Mouse (Mus musculus): ENCODE data around the gene Adh1.

Gene Adh1

DNA sequence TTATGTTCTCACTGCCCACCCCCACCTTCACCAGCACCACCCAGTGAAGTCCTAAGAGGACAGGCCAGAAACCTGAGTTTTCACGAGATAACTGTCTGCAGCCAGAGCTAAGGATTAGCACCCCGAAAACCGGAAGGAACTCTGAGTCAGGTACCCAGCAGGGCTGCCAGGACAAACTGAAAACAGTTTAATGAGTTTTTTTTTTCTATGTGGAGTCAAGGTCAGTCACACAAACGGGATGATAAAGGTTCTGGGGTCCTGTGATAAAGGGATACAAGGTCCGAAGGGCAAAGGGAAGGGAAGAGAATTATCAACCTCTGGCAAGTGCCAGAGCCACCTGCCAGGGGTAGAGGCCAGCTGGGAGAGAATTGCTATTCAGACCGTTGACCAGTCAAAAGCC is 19.4 kb upstream of the Adh1 start:
- no peak for DNase-seq (ENCODE audit: low read depth)

DNA sequence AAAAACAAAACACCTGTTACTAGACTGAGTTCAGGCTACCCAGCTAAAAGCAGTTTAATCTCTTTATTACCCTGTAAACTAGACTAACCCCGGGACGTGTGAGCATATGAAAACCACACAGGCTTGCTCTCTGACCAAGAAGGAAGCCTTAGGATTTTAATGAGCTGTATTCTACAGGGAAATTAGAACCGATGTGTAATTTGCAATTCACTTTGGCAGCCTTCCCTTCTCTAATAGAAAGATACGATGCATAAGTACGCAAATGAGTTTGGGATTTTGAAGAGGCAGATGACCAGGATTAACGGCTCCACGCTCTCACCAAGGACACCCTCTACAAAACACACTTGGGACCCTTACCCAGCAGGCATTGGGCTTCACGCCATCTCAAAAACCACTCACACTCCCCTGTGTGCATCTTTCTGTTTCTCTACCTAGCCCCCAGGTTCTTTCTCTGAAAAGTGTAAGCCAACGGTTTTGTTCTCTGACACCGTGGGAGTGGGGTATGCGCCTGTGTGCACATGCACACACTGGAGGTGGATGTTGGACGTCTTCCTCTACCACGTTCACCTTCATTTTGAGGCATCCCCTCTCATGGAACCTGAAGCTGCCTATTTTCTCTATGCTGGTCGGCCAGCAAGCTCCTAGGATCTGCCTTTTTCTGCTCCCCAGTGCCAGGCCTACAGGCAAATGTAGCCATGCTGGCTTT is 18.6 kb upstream of the Adh1 start:
- DNase-seq (ENCODE audit: low read depth), result no peak

DNA sequence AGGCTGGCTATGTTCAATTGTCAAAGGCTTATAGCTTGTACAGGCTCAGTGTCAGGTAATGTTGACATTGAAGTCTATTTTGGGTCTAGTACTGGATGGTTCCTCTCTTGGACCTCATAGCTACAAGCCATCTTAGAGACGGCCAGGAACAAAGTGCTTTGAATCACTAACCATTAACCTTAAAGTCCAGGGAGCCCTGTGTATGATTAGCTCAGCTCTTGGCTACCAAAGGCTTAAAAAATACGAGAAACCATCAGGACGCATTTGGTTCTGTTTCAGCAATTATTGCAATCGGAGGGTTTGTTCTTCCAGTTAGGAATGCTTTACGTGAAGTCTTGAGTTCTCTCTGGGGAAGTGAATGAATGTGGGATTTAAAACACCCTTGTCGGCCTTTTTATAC is 17.9 kb upstream of the Adh1 start:
- DNase-seq (ENCODE audit: low read depth), result no peak

DNA sequence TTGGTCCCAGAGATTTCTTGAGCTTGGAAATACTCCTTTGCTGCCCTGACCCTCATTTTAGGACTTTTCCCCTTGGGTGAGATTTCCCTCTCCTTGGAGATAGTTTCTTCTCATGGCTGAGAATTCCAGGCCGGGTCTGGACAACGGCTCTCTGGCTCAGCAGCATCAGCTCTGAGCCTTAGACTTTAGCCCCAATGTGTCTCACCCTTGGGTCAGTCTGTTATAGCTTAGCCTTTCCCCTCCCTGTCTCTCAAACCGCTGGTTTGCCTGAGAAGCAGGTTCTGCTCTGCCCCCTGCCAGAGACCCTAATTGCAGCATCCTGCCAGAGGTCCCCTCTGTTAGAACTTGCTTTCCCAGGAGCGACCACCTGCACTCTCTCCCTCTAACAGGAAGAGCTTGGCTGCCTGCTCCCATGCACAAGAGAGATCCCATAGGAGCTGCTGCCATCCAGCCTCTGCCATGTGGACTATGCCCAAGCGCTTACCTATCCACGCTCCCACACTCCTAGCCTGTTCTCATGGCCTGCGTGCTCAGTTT is 16.4 kb upstream of the Adh1 start:
- no peak for DNase-seq (ENCODE audit: low read depth)

DNA sequence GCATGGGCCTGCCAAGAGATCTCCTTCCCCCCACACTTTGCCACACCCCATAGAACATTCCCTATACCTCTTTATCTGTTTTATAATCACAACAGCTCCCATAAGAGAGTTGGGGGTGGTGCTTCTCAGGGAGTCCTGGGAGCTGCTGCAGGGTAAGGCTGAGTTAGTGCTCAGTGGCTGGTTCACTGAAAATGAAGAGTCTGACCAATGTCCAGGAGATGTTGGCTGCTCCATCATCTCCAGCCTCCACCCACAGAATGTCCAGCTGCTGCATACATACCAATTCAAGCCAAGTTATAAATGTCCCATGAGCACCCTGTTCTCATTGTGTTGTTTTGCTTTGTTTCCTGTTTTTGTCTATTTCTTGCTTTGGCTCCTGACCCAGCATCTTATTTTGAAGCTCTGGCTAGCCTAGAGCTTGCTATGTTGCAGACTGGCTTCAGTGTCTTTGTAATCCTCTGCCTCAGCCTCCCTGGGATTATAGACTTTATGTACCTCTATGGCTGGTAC is 14.2 kb upstream of the Adh1 start:
- no peak for DNase-seq (ENCODE audit: low read depth)

DNA sequence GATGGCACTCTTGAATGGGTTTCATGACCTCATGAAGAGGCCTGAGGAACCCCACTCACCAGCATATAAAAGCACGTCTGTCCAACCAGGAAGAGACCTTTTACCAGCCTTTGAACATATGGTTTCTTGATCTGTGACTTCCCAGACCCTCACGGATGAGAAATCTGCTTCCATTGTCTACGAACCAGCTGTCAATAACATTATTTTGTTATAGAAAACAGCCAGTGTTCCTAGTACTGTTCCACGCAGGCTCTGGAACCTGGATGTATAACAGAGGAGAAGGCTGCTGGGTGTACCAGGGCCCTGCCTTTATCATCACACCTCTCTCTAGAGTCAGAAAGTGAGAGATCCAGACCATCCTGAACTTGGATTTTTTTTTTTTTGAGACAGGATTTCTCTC is 13.6 kb upstream of the Adh1 start:
- DNase-seq (ENCODE audit: low read depth), result no peak

DNA sequence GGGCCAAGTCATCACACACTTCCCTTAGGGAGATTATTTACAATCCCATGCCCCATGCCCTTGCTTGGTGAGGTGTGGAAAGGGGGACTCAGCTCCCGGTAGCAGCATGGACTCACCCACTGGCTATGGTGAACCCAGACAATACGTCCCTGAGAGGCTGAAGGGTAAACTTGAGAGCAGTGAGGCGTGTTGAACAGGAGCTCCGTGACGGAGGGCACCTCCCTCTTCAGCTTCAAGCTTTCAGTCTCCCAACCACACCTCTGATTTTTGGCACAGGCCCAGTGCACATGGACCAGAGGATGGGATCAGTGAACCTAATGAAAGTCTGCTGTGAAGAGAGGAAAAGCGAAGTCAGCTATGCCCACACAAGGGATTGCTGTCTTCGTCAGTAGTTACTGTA is 12.8 kb upstream of the Adh1 start:
- DNase-seq (ENCODE audit: low read depth), result no peak

DNA sequence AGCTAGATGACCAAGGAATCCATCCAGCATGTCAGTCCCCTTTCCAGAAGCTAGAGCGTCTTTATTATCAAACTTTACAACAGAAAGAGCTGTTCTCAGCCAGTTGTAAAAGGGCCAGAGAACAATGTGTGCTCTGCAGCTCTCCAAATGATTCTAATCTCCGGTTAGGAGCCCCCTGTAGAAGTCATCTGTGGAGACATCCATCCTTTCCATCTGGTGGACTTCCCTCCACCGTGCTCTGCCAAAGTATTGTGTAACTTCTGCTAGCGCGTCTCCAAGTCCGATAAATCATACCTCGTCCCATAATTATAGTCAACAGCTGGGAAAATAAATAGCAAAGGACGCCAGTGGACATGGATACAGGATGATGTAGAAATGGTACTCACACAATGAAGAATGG is 12.0 kb upstream of the Adh1 start:
- DNase-seq (ENCODE audit: low read depth), result no peak

DNA sequence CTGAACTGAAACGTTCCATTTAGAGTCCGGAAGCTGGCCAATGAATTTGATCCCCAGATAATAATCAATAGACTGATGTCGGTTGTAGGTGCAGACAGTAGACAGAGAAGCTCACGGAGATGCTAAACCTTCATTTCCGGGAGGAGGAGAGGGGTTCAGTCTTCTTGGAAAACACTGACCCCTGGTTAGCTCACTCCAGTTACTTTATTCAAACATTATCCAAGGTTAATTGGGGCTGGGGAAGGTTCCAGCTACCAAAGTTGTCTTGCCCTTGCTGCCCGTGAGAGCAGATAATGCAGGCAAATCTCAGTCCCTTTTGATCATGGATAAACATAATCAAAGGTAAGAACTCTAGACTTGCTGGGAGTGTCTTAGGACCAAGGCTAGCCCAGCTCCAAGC is 9.6 kb upstream of the Adh1 start:
- no peak for DNase-seq (ENCODE audit: low read depth)

DNA sequence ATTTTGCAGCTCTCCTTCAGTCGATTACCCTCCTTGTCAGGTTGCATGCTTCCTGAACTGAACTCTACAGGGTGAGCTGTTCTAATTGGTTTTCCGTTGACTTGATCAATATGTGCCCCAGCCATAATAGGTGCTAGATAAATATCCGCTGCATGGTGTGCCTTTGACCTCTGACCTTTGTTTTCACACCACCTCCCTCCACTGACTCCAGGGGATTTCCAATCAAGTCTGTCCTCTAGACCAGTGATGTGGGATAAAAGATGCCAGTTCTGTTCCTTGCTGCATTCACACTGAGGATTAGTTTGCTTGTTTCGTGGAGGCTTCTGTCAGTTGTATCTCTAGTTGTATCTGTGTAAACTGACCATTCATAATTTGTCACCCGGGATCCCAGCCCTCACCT is 6.6 kb upstream of the Adh1 start:
- no peak for DNase-seq (ENCODE audit: low read depth)

DNA sequence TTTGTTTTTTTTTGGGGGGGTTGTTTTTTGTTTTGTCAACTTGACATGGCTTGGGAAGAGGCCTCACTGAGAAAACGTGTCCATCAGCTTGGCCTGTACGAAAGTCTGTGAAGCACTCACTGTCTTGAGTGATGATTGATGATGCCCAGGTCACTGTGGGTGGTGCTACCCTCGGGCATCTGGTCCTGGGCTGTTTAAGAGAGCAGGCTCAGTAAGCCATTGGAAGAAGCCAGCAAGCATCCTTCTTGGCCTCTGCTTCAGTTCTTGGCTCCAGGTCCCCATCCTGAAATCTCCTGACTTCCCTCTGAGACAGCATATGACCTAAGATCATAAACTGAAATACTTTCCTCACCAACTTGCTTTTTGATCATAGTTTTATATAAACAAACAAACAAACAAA is 5.4 kb upstream of the Adh1 start:
- no peak for DNase-seq (ENCODE audit: low read depth)

DNA sequence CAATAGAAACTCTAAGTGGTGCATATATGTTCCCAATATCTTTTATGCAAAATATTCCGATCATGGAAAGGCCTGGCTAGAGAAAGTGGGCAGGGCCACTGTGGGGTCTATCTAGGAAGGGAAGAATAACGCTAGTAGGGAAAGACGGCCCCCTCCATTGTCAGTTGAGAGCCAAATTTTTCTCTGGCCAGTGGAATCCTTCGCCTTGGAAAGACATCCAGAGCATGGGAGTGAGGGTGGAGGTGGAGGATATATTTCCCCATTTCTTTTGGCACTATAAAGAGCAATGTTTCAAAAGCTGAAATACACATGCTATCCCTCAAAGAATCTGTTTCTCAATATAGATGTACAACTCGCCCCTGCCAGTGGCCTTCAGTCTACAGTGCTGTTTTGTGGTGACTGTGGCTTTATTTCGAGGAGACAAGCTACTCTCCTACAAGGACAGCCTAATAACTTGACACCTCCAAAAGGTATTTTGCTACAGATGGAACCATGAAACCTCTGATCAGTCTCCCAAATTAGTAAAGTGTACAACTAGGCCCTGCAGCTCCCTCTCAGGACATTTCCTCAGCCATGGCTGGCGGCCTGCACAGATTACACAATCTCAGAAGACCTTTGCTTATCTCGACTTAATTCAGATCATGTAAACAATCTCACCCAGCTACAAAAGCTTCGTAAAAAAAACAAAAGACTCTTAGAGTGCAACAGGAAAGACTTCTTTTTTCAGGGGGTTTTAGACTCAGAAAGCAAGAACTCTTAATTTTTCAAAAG is 4.8 kb upstream of the Adh1 start:
- no peak for DNase-seq (ENCODE audit: low read depth)

DNA sequence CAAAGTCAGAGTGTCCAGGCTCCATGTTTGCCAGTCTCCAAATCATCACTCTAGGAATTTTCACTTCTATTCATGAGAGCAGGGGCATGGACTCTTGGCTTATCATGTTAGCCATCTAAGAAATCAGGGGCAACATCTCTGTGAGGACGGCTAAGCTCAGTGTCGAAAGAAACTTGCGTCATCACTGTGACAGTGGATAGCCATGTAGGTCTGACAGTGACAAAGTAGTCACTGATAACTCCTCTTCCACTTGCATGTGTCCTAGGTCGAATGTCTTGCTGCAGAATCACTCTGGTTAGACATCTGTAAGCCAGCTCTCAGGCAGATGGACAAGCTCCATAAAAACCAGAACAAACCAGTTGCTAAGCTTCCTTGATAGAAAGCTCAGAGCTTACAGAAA is 1.8 kb downstream of the Adh1 start:
- no peak for DNase-seq (ENCODE audit: low read depth)

DNA sequence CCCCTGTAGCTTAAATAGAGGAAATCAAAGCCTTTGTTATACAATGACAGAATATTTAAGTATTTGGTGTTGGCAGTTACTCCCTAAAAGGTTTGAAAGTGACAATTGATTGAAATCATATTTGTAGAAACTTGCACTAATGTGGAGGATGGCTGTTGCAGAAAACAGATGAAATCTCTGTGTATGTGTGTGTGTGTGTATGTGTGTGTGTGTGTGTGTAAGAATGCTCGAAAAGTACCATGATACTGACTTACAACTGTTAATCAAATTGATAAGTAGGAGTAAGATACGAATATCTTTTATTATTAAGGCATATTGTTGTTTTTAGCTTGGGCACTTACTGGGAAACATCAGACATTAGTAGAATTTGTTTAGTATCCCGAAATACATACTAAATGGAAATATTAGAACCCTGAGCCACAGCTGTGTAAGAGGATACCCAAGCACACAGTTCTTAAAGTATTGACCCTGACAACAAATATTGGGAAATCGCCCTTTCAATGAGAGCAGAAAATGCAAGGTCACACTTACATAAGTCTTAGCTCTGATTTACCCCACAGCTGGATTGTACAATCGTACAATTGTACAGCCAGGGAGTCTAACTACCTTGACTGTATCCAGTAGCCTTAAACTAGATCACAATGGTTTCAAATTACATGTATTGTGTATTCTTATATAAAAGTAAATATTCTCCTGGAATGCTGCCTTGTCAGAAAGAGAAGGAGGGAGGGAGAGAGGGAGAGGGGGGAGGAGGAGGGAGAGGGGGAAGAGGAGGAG is 2.6 kb downstream of the Adh1 start:
- DNase-seq (ENCODE audit: low read depth), result no peak

DNA sequence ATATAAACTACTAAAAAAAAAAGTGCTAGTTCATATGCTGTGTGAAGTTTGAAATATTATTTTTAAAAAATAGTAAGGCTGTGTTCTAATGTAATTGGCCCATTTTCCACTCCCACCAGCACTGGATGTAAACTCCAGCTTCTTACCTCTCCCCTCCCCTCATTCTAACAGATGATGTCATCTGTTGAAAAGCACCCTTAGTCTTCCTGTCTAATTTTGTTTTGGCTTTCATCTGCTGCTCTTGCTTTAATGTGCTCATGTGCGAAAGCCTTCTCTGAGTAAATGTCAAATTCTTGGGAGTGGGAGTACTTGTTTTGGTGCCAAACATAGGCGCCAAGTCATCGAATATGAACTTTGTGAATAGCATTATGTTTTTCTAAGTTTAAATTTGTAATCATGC is 3.9 kb downstream of the Adh1 start:
- DNase-seq (ENCODE audit: low read depth), result no peak

DNA sequence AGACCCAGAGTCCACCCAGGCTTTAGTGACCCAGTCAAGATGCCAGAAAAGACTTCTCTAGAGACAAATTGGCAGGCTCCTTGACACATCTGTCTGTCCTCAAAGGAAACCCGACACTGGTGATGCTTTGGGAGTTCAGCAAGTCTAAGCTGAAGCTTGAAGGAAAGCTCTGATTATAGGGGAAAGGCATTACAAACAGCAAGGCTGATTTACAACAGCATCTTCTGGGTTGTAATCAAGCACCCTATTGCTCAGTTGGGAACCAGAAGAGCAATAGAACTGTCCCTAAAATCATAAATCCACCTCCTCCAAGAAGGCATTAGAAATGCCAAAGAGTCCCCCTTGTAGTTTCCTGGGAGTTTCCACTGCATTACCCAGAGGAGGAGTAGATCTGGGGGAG is 9.7 kb downstream of the Adh1 start:
- no peak for DNase-seq (ENCODE audit: low read depth)

DNA sequence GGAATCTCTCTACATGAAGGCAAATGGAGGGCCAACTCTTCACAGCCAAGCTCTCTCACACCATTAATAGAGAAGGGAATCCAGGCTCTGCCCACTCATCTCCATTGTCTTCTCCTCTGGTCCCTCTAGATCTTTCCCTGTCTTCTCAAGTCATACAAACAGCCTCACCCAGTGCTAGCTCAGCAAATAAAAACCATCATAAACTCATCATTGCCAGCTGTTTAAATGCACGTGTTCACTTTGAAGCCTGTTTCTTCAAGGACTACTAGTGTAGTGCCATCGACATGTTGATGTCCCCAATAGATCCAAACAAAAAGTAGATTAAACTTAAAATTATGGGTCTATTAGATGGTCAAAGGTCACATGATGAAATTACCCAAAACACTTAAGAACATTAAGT is 10.5 kb downstream of the Adh1 start:
- no peak for DNase-seq (ENCODE audit: low read depth)

DNA sequence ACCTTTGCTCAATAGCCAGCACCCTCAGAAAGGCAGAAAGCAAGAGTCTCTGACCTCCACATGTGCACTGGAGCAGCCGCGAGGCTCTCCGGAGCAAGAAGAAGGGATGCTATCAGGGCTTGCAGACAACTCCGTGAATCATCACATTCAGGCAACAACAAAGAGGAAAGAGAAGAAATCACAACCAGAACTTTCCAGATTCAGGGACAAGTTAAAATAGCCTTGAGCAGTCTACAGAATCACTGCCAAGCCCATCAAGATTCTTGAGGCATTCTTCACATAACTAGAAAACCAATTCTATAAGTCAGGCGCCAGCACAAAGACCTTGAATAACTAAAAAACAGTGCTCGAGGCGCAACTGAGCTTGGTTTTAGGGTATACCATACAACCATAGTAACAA is 12.3 kb downstream of the Adh1 start:
- DNase-seq (ENCODE audit: low read depth), result no peak

DNA sequence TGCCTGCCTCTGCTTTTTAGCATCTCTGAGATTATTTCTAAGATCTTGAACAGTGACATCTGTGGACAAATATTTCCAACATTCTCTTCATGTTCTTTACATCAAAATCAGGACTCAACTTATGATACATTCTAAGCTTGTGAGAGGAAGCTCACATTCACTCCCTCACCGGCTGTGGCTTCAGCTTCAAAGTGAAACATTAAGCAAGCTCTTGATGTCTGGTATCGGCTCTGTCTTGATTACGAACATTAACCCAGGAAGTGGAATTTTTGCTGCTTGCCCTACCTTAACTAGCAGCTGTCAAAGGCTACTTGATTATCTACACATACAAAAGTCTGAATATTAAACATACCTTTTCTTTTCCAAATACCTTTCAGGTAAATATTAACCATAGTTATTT is 14.3 kb downstream of the Adh1 start:
- no peak for DNase-seq (ENCODE audit: low read depth)

DNA sequence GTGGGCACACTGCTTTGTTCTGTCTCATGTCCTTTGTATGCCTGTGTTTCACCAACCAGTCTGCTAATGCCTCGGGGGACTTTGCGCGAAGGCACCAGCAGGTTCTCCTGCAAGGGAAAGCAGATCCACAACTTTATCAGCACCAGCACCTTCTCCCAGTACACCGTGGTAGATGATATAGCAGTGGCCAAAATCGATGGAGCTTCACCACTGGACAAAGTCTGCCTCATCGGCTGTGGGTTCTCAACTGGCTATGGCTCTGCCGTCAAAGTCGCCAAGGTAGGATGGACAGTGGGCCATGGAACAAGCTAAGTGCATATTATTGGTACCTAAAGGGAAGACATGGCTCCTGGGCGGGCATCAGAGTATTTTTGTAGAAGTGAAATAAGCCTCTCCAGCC is 21.8 kb downstream of the Adh1 start:
- no peak for DNase-seq (ENCODE audit: low read depth)

DNA sequence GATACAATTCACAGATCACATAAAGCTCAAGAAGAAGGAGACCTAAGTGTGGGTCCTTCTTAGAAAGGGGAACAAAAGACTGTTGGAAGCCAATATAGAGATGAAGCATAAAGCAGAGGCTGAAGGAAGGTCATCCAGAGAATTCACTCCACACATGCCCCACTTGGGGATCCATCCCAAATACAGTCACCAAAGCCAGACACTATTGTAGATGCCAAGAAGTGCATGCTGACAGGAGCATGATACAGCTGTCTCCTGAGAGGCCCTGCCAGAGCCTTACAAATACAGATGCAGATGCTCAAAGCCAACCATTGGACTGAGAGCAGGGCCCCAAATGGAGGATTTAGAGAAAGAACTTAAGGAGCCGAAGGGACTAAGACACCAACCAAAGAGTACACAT is 23.0 kb downstream of the Adh1 start:
- no peak for DNase-seq (ENCODE audit: low read depth)

DNA sequence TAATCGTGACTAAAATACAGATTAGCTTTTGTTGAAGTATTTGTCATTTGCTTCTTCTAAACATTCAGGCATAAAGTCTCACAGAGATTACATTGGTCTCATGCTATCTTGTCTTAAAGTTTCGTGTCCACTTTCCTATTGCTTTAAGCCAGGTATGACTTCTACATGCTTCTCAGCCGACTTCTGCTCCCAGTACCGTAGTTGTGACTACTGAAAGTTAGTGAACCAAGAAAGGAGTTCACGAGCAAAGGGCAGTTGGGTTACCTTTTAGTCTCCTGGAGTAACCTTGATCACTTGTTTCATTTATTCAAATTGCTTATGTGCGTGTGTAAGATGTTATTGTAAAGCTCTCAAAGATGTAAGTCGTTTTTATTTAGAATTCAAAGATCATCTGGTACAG is 25.2 kb downstream of the Adh1 start:
- DNase-seq (ENCODE audit: low read depth), result no peak

DNA sequence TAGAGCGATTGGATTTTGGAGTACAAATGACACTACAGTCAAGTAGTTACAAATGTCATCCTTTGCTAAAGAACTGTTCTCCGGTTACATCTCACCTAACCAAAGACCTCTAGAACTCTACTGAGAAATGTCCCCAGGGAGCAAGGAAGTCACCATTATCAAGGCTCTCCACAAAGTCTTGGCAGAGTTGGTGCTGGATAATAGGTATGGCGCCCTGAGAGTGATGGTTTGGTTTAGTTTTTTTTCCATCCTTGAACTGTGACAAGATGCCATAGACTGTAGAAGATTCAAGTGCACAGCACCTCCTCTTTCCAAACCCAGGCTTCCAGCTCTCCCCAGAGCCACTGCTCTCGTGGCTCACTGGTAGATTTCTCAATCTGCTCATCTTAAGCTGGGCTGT is 26.9 kb downstream of the Adh1 start:
- no peak for DNase-seq (ENCODE audit: low read depth)
